9 mouse cellular contexts compared by ENCODE assay signal in the genomic region with DNA sequence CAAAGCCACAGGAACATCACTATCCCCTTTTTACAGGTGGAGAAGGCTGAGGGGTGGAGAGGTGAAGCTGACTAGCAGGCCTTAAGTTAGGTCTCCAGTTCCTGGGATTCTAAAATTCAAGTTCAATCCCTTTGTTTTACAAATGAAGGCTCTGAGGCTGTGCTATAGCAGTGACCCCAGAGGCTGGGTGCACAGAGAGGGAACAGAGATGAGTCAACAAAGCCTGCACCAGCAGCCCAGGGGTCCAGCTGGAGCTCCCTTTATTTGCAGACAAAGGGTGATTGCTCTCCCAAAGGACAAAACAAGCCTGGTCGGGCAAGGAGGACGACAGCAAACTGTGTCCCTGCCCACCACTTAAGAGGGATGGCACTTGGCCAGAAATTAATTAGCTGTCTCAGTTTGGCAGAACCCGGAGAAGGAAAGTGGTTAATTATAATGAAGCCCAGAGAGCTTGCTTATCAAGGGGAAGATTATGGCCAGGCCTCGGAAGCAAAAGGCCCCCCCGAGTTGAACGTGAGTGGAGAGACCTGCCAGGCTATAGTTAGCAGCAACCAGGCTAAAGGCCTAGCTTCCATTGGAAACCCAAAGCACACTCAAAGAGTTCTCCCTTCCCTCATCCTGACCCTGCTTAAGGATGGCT. TPM values are rescaled to one million over a fixed set of nuclear protein-coding genes. Genes with fewer than 3 reads are reported as not detected.
DNase-seq lines count a peak whose midpoint lies in the region; ATAC-seq lines count a peak whose summit lies in the region.
"Had no signal": no experiment of that assay in that cellular context is flagged by ENCODE, and none has a peak within 500 bp of the region (broad histone marks: within the 10 kb centered on the region; RNA-seq: fewer than 3 reads in every experiment).

No protein-coding gene starts in this region.

- H3K4me2 ChIP-seq in neural tube, embryonic 11.5 days (ENCODE audit: low read depth) = no peak overlapping the region
- H3K4me2 ChIP-seq: limb, embryonic 15.5 days had no signal

- H3K27me3 ChIP-seq in neural tube, embryonic 11.5 days (ENCODE audit: control insufficient read depth, insufficient read depth, low read length) = no peaks in the 10 kb centered on the region
- H3K27me3 ChIP-seq: limb, embryonic 15.5 days had no signal

- no peaks in the 10 kb centered on the region for H3K9me3 ChIP-seq in neural tube, embryonic 11.5 days (ENCODE audit: control insufficient read depth, low read length)
- H3K9me3 ChIP-seq: limb, embryonic 15.5 days had no signal

- ATAC-seq in neural tube, embryonic 11.5 days (ENCODE audit: insufficient read depth, low FRiP score, low TSS enrichment) = no peak
- no peak for ATAC-seq in inflammation-experienced regulatory T-cells, adult 6 months

- no peak overlapping the region for H3K4me3 ChIP-seq in neural tube, embryonic 11.5 days (ENCODE audit: low read depth, low read length)
- H3K4me3 ChIP-seq: limb, embryonic 15.5 days had no signal

- H3K36me3 ChIP-seq in neural tube, embryonic 11.5 days (ENCODE audit: control insufficient read depth, insufficient read depth, low read length) = no peaks in the 10 kb centered on the region
- H3K36me3 ChIP-seq: limb, embryonic 15.5 days had no signal

- WGBS in neural tube, embryonic 11.5 days = 31% methylated on average over 6 of the region's 6 CpGs

- no peaks in the 10 kb centered on the region; the same call in 1 of the 2 replicates for H3K4me1 ChIP-seq in neural tube, embryonic 11.5 days (ENCODE audit: control insufficient read depth, insufficient read depth, low read length)

- intact Hi-C loops in gastrocnemius, postnatal 36 days (cut with DNase I) = no loop called here

- no peak overlapping the region for H3K27ac ChIP-seq in neural tube, embryonic 11.5 days (ENCODE audit: low read depth, low read length)
- H3K27ac ChIP-seq: limb, embryonic 15.5 days had no signal

- DNase-seq in neural tube, embryonic 11.5 days (ENCODE audit: low spot score) = peak; percentile 30
- no peak for DNase-seq in neural tube, embryonic 10.5 days (ENCODE audit: extremely low spot score, low spot score)
- peak; percentile 42 to 44 for DNase-seq in heart, adult 9 months (ENCODE audit: low spot score in 2 of 2)
- DNase-seq in layer of hippocampus, postnatal 14 days (ENCODE audit: low spot score in 2 of 2) = peak; percentile 26 to 66
- peak; percentile 39 for DNase-seq in retina, embryonic 14.5 days (ENCODE audit: low spot score)
- DNase-seq in adrenal gland, postnatal 14 days = no peak
- DNase-seq in gastrocnemius, postnatal 36 days = no peak

- H3K9ac ChIP-seq in neural tube, embryonic 11.5 days (ENCODE audit: low read length) = no peak overlapping the region
- H3K9ac ChIP-seq: limb, embryonic 15.5 days had no signal

RNA-seq across cellular contexts. Expression of gene Oprd1, which starts 15.2 kb away (rescaled TPM):
- 0.05 and 0.08 TPM in 2 replicates for polyA plus RNA-seq in neural tube, embryonic 11.5 days (2014; fragmentation: Nextera tagmentation; extraction: Ambion mirVana)
- total RNA-seq in layer of hippocampus, postnatal 14 days (2021) = 1 to 10 TPM; 7.5 to 8.5 TPM
- 1.3 and 1.4 TPM in 2 replicates for total RNA-seq in adrenal gland, postnatal 14 days (2021)
- polyA plus RNA-seq in inflammation-experienced regulatory T-cells, adult 6 months (2017; shearing (Covaris generic)) = not detected
- not detected for total RNA-seq in gastrocnemius, postnatal 36 days (2021)

RNA-seq across cellular contexts. Expression of gene Epb41, which starts 54.0 kb away (rescaled TPM):
- 200 and 203 TPM in 2 replicates for polyA plus RNA-seq in neural tube, embryonic 11.5 days (2014; fragmentation: Nextera tagmentation; extraction: Ambion mirVana)
- 10 to 100 TPM; 28.3 to 31.3 TPM for total RNA-seq in layer of hippocampus, postnatal 14 days (2021)
- total RNA-seq in adrenal gland, postnatal 14 days (2021) = 112 and 148 TPM in 2 replicates
- 10 to 100 TPM; 28.0 to 33.5 (median 31.8) TPM for polyA plus RNA-seq in inflammation-experienced regulatory T-cells, adult 6 months (2017; shearing (Covaris generic))
- total RNA-seq in gastrocnemius, postnatal 36 days (2021) = 10 to 100 TPM; 92.0 to 92.7 TPM

RNA-seq across cellular contexts. Expression of gene Gm10300, which starts 54.6 kb away (rescaled TPM):
- polyA plus RNA-seq in neural tube, embryonic 11.5 days (2014; fragmentation: Nextera tagmentation; extraction: Ambion mirVana) = not detected in 2 replicates
- total RNA-seq in layer of hippocampus, postnatal 14 days (2021) = not detected
- total RNA-seq in adrenal gland, postnatal 14 days (2021) = 0.19 TPM in 1 of 2 replicates, not detected in the other
- polyA plus RNA-seq in inflammation-experienced regulatory T-cells, adult 6 months (2017; shearing (Covaris generic)) = not detected
- not detected for total RNA-seq in gastrocnemius, postnatal 36 days (2021)

Comparison
In these comparisons a context has a peak if more than half of its experiments do, and no peak if none do; other contexts are left out.
1. DNase-seq: peak in neural tube, embryonic 11.5 days (single experiment), heart, adult 9 months (2 of 2), layer of hippocampus, postnatal 14 days (2 of 2) and retina, embryonic 14.5 days (single experiment); none in neural tube, embryonic 10.5 days (single experiment), adrenal gland, postnatal 14 days (single experiment) and gastrocnemius, postnatal 36 days (0 of 2).